Mouse (Mus musculus): ENCODE data around the gene Fam210b. TPM values are rescaled to one million over a fixed set of nuclear protein-coding genes. Genes with fewer than 3 reads are reported as not detected.

Gene Fam210b
- polyA plus RNA-seq, 1 experiment from 2014 or later = 21.3 TPM

- whole genome bisulfite sequencing = 8% methylated on average over 13 of the region's 13 CpGs
- ATAC-seq (ENCODE audit: insufficient number of reproducible peaks, low FRiP score, low TSS enrichment, low read depth) = no peak
- Histone ChIP-seq H3K27ac (replicated peaks) (no peak overlapping the region), H3K9ac (no peak overlapping the region), H3K27me3 (peaks cover 17% of the 10 kb centered on the region), H3K4me1 (peaks cover 5% of the 10 kb centered on the region), H3K4me2 (replicated peaks) (no peak overlapping the region), H3K36me3 (no peaks in the 10 kb centered on the region), H3K9me3 (replicated peaks) (no peaks in the 10 kb centered on the region), H3K4me3 (replicated peaks) (no peak overlapping the region)
Observed at GRCm38 (mm10) chr2:172329179-172329578, 16.2 kb upstream of the Fam210b start.

GRCm38 (mm10) chr2:172338206-172338942, 7.0 kb upstream of the Fam210b start:
- no peak overlapping the region for H3K9ac ChIP-seq
- no peak overlapping the region for H3K27ac ChIP-seq (replicated peaks)
- no peak overlapping the region for H3K4me2 ChIP-seq (replicated peaks)
- H3K4me1 ChIP-seq = no peaks in the 10 kb centered on the region
- H3K4me3 ChIP-seq (replicated peaks) = no peak overlapping the region
- no peaks in the 10 kb centered on the region for H3K36me3 ChIP-seq
- 45% methylated on average over 19 of the region's 19 CpGs for WGBS
- ATAC-seq (ENCODE audit: insufficient number of reproducible peaks, low FRiP score, low TSS enrichment, low read depth) = no peak
- H3K27me3 ChIP-seq = no peaks in the 10 kb centered on the region
- no peaks in the 10 kb centered on the region for H3K9me3 ChIP-seq (replicated peaks)

- H3K9ac ChIP-seq = no peak overlapping the region
- H3K36me3 ChIP-seq = no peaks in the 10 kb centered on the region
- no peak overlapping the region for H3K4me2 ChIP-seq (replicated peaks)
- H3K27ac ChIP-seq (replicated peaks) = no peak overlapping the region
- no peaks in the 10 kb centered on the region for H3K9me3 ChIP-seq (replicated peaks)
- H3K4me1 ChIP-seq = peaks cover 12% of the 10 kb centered on the region
- 37% methylated on average over 3 of the region's 3 CpGs for WGBS
- H3K4me3 ChIP-seq (replicated peaks) = no peak overlapping the region
- no peaks in the 10 kb centered on the region for H3K27me3 ChIP-seq
- ATAC-seq (ENCODE audit: insufficient number of reproducible peaks, low FRiP score, low TSS enrichment, low read depth) = no peak
Observed at GRCm38 (mm10) chr2:172340936-172341335, 4.4 kb upstream of the Fam210b start.

GRCm38 (mm10) chr2:172341606-172342005, 3.8 kb upstream of the Fam210b start:
- ATAC-seq (ENCODE audit: insufficient number of reproducible peaks, low FRiP score, low TSS enrichment, low read depth) = no peak
- Histone ChIP-seq H3K4me3 (replicated peaks) (no peak overlapping the region), H3K36me3 (no peaks in the 10 kb centered on the region), H3K9me3 (replicated peaks) (no peaks in the 10 kb centered on the region), H3K27ac (replicated peaks) (no peak overlapping the region), H3K4me1 (peaks cover 15% of the 10 kb centered on the region), H3K9ac (no peak overlapping the region), H3K27me3 (no peaks in the 10 kb centered on the region), H3K4me2 (replicated peaks) (no peak overlapping the region)
- 44% methylated on average over 5 of the region's 5 CpGs for WGBS

GRCm38 (mm10) chr2:172343751-172344150, 1.6 kb upstream of the Fam210b start:
- Histone ChIP-seq H3K36me3 (no peaks in the 10 kb centered on the region), H3K9me3 (replicated peaks) (no peaks in the 10 kb centered on the region), H3K4me3 (replicated peaks) (no peak overlapping the region), H3K4me2 (replicated peaks) (no peak overlapping the region), H3K27me3 (no peaks in the 10 kb centered on the region), H3K4me1 (peaks cover 21% of the 10 kb centered on the region), H3K9ac (no peak overlapping the region), H3K27ac (replicated peaks) (no peak overlapping the region)
- 80% methylated on average over 7 of the region's 7 CpGs for WGBS
- no peak for ATAC-seq (ENCODE audit: insufficient number of reproducible peaks, low FRiP score, low TSS enrichment, low read depth)

GRCm38 (mm10) chr2:172344669-172345068, 696 bp upstream of the Fam210b start:
- peak overlapping the region; percentile 62 for H3K4me3 ChIP-seq (replicated peaks)
- no peaks in the 10 kb centered on the region for H3K27me3 ChIP-seq
- no peaks in the 10 kb centered on the region for H3K9me3 ChIP-seq (replicated peaks)
- H3K27ac ChIP-seq (replicated peaks) = peak overlapping the region; percentile 58
- H3K9ac ChIP-seq = no peak overlapping the region
- H3K36me3 ChIP-seq = no peaks in the 10 kb centered on the region
- H3K4me1 ChIP-seq = peaks cover 21% of the 10 kb centered on the region
- H3K4me2 ChIP-seq (replicated peaks) = peak overlapping the region; percentile 98
- no peak for ATAC-seq (ENCODE audit: insufficient number of reproducible peaks, low FRiP score, low TSS enrichment, low read depth)
- 24% methylated on average over 5 of the region's 5 CpGs for whole genome bisulfite sequencing

- Histone ChIP-seq H3K4me3 (replicated peaks) (peak overlapping the region; percentile 62), H3K4me1 (peaks cover 21% of the 10 kb centered on the region), H3K27me3 (no peaks in the 10 kb centered on the region), H3K9me3 (replicated peaks) (no peaks in the 10 kb centered on the region), H3K9ac (peak overlapping the region; percentile 45), H3K27ac (replicated peaks) (peak overlapping the region; percentile 65; the same call in 1 of the 2 replicates), H3K4me2 (replicated peaks) (peak overlapping the region; percentile 98), H3K36me3 (no peaks in the 10 kb centered on the region)
- WGBS = 11% methylated on average over 31 of the region's 31 CpGs
- no peak for ATAC-seq (ENCODE audit: insufficient number of reproducible peaks, low FRiP score, low TSS enrichment, low read depth)
Observed at GRCm38 (mm10) chr2:172346034-172346929, 917 bp downstream of the Fam210b start.

GRCm38 (mm10) chr2:172346933-172347611, 1.7 kb downstream of the Fam210b start:
- Histone ChIP-seq H3K4me2 (replicated peaks) (peak overlapping the region; percentile 98; the same call in 1 of the 2 replicates), H3K27ac (replicated peaks) (no peak overlapping the region), H3K36me3 (no peaks in the 10 kb centered on the region), H3K9ac (no peak overlapping the region), H3K4me1 (peaks cover 21% of the 10 kb centered on the region), H3K27me3 (no peaks in the 10 kb centered on the region), H3K4me3 (replicated peaks) (no peak overlapping the region; the same call in 1 of the 2 replicates), H3K9me3 (replicated peaks) (no peaks in the 10 kb centered on the region)
- no peak for ATAC-seq (ENCODE audit: insufficient number of reproducible peaks, low FRiP score, low TSS enrichment, low read depth)
- 55% methylated on average over 8 of the region's 8 CpGs for WGBS

- ATAC-seq (ENCODE audit: insufficient number of reproducible peaks, low FRiP score, low TSS enrichment, low read depth) = no peak
- no peak overlapping the region for H3K27ac ChIP-seq (replicated peaks)
- no peak overlapping the region for H3K4me2 ChIP-seq (replicated peaks)
Observed at GRCm38 (mm10) chr2:172348297-172348950, 3.1 kb downstream of the Fam210b start.

GRCm38 (mm10) chr2:172349776-172350175, 4.4 kb downstream of the Fam210b start:
- WGBS = 72% methylated on average over 14 of the region's 14 CpGs
- no peaks in the 10 kb centered on the region for H3K27me3 ChIP-seq
- no peak overlapping the region for H3K27ac ChIP-seq (replicated peaks)
- no peak overlapping the region for H3K9ac ChIP-seq
- no peak overlapping the region for H3K4me3 ChIP-seq (replicated peaks)
- no peaks in the 10 kb centered on the region for H3K9me3 ChIP-seq (replicated peaks)
- H3K36me3 ChIP-seq = 0 out of 2 replicates have a peak, but pooled peaks cover 3% of the 10 kb centered on the region
- H3K4me1 ChIP-seq = peaks cover 12% of the 10 kb centered on the region
- no peak overlapping the region for H3K4me2 ChIP-seq (replicated peaks)
- ATAC-seq (ENCODE audit: insufficient number of reproducible peaks, low FRiP score, low TSS enrichment, low read depth) = no peak

More at GRCm38 (mm10) chr2:172348297-172348950, 3.1 kb downstream of the Fam210b start:
- Histone ChIP-seq H3K4me3 (replicated peaks) (no peak overlapping the region), H3K27me3 (no peaks in the 10 kb centered on the region), H3K9ac (no peak overlapping the region), H3K4me1 (peaks cover 21% of the 10 kb centered on the region), H3K9me3 (replicated peaks) (no peaks in the 10 kb centered on the region), H3K36me3 (no peaks in the 10 kb centered on the region)
- WGBS = 69% methylated on average over 3 of the region's 3 CpGs
